In genomic region chr3:94785958-94786357, GRCm38 (mm10) we compare ENCODE assay signal across 8 mouse cellular contexts. TPM values are rescaled to one million over a fixed set of nuclear protein-coding genes. Genes with fewer than 3 reads are reported as not detected.
DNase-seq lines count a peak whose midpoint lies in the region; ATAC-seq and TF ChIP-seq lines count a peak whose summit lies in the region.

No protein-coding gene starts in this region.

- WGBS in lung, embryonic 14.5 days: 1% methylated on average over 14 of the region's 14 CpGs
- 1% methylated on average over 14 of the region's 14 CpGs for WGBS in embryonic facial prominence, embryonic 13.5 days
- WGBS in neural tube, embryonic 13.5 days: under 1% methylated on average over 14 of the region's 14 CpGs

- peak overlapping the region; percentile 45 for H3K4me3 ChIP-seq in lung, embryonic 14.5 days (ENCODE audit: low read depth, low read length)
- H3K4me3 ChIP-seq in embryonic facial prominence, embryonic 13.5 days: peak overlapping the region; percentile 55
- peak overlapping the region; percentile 50 for H3K4me3 ChIP-seq in neural tube, embryonic 13.5 days

- no peak for TF ChIP-seq CTCF in lung, embryonic 14.5 days (IDR thresholded peaks at IDR 0.05; ENCODE audit: low read depth)

- H3K27me3 ChIP-seq in lung, embryonic 14.5 days (ENCODE audit: insufficient read depth, low read length): no peaks in the 10 kb centered on the region
- H3K27me3 ChIP-seq in embryonic facial prominence, embryonic 13.5 days: peaks cover 11% of the 10 kb centered on the region
- no peaks in the 10 kb centered on the region; the same call in 1 of the 2 replicates for H3K27me3 ChIP-seq in neural tube, embryonic 13.5 days

- H3K4me1 ChIP-seq in lung, embryonic 14.5 days (ENCODE audit: insufficient read depth): no peaks in the 10 kb centered on the region
- peaks cover 12% of the 10 kb centered on the region for H3K4me1 ChIP-seq in embryonic facial prominence, embryonic 13.5 days
- H3K4me1 ChIP-seq in neural tube, embryonic 13.5 days (replicated peaks): peaks cover 14% of the 10 kb centered on the region; the same call in 1 of the 2 replicates

- H3K4me2 ChIP-seq in lung, embryonic 14.5 days: peak overlapping the region; percentile 71
- peak overlapping the region; percentile 89 for H3K4me2 ChIP-seq in embryonic facial prominence, embryonic 13.5 days
- H3K4me2 ChIP-seq in neural tube, embryonic 13.5 days: peak overlapping the region; percentile 86

- peak overlapping the region; percentile 19; the same call in 1 of the 2 replicates for H3K9ac ChIP-seq in lung, embryonic 14.5 days
- H3K9ac ChIP-seq in embryonic facial prominence, embryonic 13.5 days: peak overlapping the region; percentile 62; the same call in 1 of the 2 replicates
- peak overlapping the region; percentile 78 for H3K9ac ChIP-seq in neural tube, embryonic 13.5 days

- H3K9me3 ChIP-seq in lung, embryonic 14.5 days (ENCODE audit: low read depth, low read length): no peaks in the 10 kb centered on the region
- no peaks in the 10 kb centered on the region for H3K9me3 ChIP-seq in embryonic facial prominence, embryonic 13.5 days
- H3K9me3 ChIP-seq in neural tube, embryonic 13.5 days: no peaks in the 10 kb centered on the region

- no peak for ATAC-seq in lung, embryonic 14.5 days (ENCODE audit: insufficient read depth)
- no peak for ATAC-seq in embryonic facial prominence, embryonic 13.5 days (ENCODE audit: insufficient number of reproducible peaks, insufficient read depth, low FRiP score, low TSS enrichment, low read depth)
- ATAC-seq in neural tube, embryonic 13.5 days (ENCODE audit: low read depth): no peak; the same call in 1 of the 2 replicates

- H3K36me3 ChIP-seq in lung, embryonic 14.5 days (ENCODE audit: insufficient read depth): no peaks in the 10 kb centered on the region
- H3K36me3 ChIP-seq in embryonic facial prominence, embryonic 13.5 days: no peaks in the 10 kb centered on the region
- H3K36me3 ChIP-seq in neural tube, embryonic 13.5 days: no peaks in the 10 kb centered on the region

- no peak overlapping the region for H3K27ac ChIP-seq in lung, embryonic 14.5 days (ENCODE audit: low read depth)
- no peak overlapping the region for H3K27ac ChIP-seq in embryonic facial prominence, embryonic 13.5 days
- H3K27ac ChIP-seq in neural tube, embryonic 13.5 days (replicated peaks): no peak overlapping the region

- DNase-seq in lung, embryonic 14.5 days: peak; percentile 19
- DNase-seq in lung, postnatal 14 days: no peak
- DNase-seq in kidney, postnatal 36 days: peak; percentile 56 to 72
- DNase-seq in yolk sac, embryonic 10.5 days (ENCODE audit: low spot score): no peak
- no peak for DNase-seq in cerebellum, postnatal 36 days
- no peak for DNase-seq in gastrocnemius, adult 8-10 months (ENCODE audit: low spot score in 2 of 2)

RNA-seq across cellular contexts. Expression of gene Cgn, which starts 0.3 kb away (rescaled TPM):
- polyA plus RNA-seq in lung, embryonic 14.5 days (2014; fragmentation: Nextera tagmentation; extraction: Ambion mirVana): 18.3 and 19.5 TPM in 2 replicates
- 7.2 and 9.7 TPM in 2 replicates for polyA plus RNA-seq in embryonic facial prominence, embryonic 13.5 days (2015; fragmentation: Nextera tagmentation; extraction: Ambion mirVana)
- polyA plus RNA-seq in neural tube, embryonic 13.5 days (2015; fragmentation: Nextera tagmentation; extraction: Ambion mirVana): 5.4 and 6.3 TPM in 2 replicates
- under 1 TPM in 2 of 4 experiments, not detected in 2; 0.07 to 0.13 TPM for total RNA-seq in gastrocnemius, adult 8-10 months (2022)

RNA-seq across cellular contexts. Expression of gene Pogz, which starts 51.4 kb away (rescaled TPM):
- polyA plus RNA-seq in lung, embryonic 14.5 days (2014; fragmentation: Nextera tagmentation; extraction: Ambion mirVana): 21.3 and 22.1 TPM in 2 replicates
- polyA plus RNA-seq in embryonic facial prominence, embryonic 13.5 days (2015; fragmentation: Nextera tagmentation; extraction: Ambion mirVana): 22.9 and 23.3 TPM in 2 replicates
- 19.6 and 20.1 TPM in 2 replicates for polyA plus RNA-seq in neural tube, embryonic 13.5 days (2015; fragmentation: Nextera tagmentation; extraction: Ambion mirVana)
- 10 to 100 TPM; 14.3 to 18.1 (median 16.1) TPM for total RNA-seq in gastrocnemius, adult 8-10 months (2022)

Comparison
In these comparisons a context has a peak if more than half of its experiments do, and no peak if none do; other contexts are left out.
1. DNase-seq: peak in lung, embryonic 14.5 days (single experiment) and kidney, postnatal 36 days (2 of 2); none in lung, postnatal 14 days (single experiment), yolk sac, embryonic 10.5 days (single experiment), cerebellum, postnatal 36 days (0 of 2) and gastrocnemius, adult 8-10 months (0 of 2).
2. H3K9ac ChIP-seq: peak in every context shown above with its lines; median percentile 78 in neural tube, embryonic 13.5 days; 62 in embryonic facial prominence, embryonic 13.5 days; 19 in lung, embryonic 14.5 days.
3. Peak in every context shown above with its lines, with median percentiles within 50 percentile points of each other: H3K4me2 ChIP-seq and H3K4me3 ChIP-seq.